In genomic region chrX:102189581-102189980, GRCm38 (mm10) we compare ENCODE assay signal across 7 mouse cellular contexts. TPM values are rescaled to one million over a fixed set of nuclear protein-coding genes. Genes with fewer than 3 reads are reported as not detected.
DNase-seq lines count a peak whose midpoint lies in the region; ATAC-seq and TF ChIP-seq lines count a peak whose summit lies in the region.

No protein-coding gene starts in this region.

- peaks cover 13% of the 10 kb centered on the region; the same call in 1 of the 2 replicates for H3K36me3 ChIP-seq in heart, postnatal 0 days (replicated peaks; ENCODE audit: control insufficient read depth, insufficient read depth, low read length)
- peaks cover 31% of the 10 kb centered on the region for H3K36me3 ChIP-seq in G1E (replicated peaks)
- H3K36me3 ChIP-seq in erythroblast, embryonic 14.5 days (ENCODE audit: control insufficient read depth) = peaks cover 31% of the 10 kb centered on the region
- H3K36me3 ChIP-seq in liver, postnatal 0 days (replicated peaks; ENCODE audit: insufficient read depth, low read length) = peaks cover 12% of the 10 kb centered on the region

- TF ChIP-seq CTCF in heart, postnatal 0 days (IDR thresholded peaks at IDR 0.05; ENCODE audit: low read depth) = no peak
- TF ChIP-seq CTCF in G1E (IDR thresholded peaks at IDR 0.05; ENCODE audit: low read depth, low read length) = no peak
- no peak for TF ChIP-seq CTCF in liver, postnatal 0 days (IDR thresholded peaks at IDR 0.05; ENCODE audit: low read depth)

- 0 out of 2 replicates have a peak overlapping the region, but pooled peaks have one; percentile 39 for H3K4me2 ChIP-seq in heart, postnatal 0 days (ENCODE audit: low read depth, low read length)
- H3K4me2 ChIP-seq in liver, postnatal 0 days (ENCODE audit: low read depth, low read length) = peak overlapping the region; percentile 73

- no peaks in the 10 kb centered on the region for H3K4me1 ChIP-seq in heart, postnatal 0 days (ENCODE audit: control insufficient read depth, insufficient read depth)
- H3K4me1 ChIP-seq in G1E (ENCODE audit: insufficient read depth, low read depth, low read length) = peaks cover 7% of the 10 kb centered on the region
- peaks cover 24% of the 10 kb centered on the region for H3K4me1 ChIP-seq in erythroblast, embryonic 14.5 days (ENCODE audit: control insufficient read depth)
- H3K4me1 ChIP-seq in liver, postnatal 0 days (ENCODE audit: insufficient read depth) = no peaks in the 10 kb centered on the region

- no peak overlapping the region for H3K27ac ChIP-seq in heart, postnatal 0 days (ENCODE audit: low read depth)
- H3K27ac ChIP-seq in liver, postnatal 0 days (ENCODE audit: low read depth) = no peak overlapping the region

- H3K27me3 ChIP-seq in heart, postnatal 0 days (ENCODE audit: control insufficient read depth, insufficient read depth, low read length) = no peaks in the 10 kb centered on the region
- peaks cover 10% of the 10 kb centered on the region; the same call in 1 of the 2 replicates for H3K27me3 ChIP-seq in G1E (ENCODE audit: insufficient read depth, low read length)
- H3K27me3 ChIP-seq in erythroblast, embryonic 14.5 days (ENCODE audit: control insufficient read depth) = peaks cover 9% of the 10 kb centered on the region
- H3K27me3 ChIP-seq in liver, postnatal 0 days (ENCODE audit: insufficient read depth, low read length) = peaks cover 3% of the 10 kb centered on the region; the same call in 1 of the 2 replicates

- H3K9me3 ChIP-seq in heart, postnatal 0 days (replicated peaks; ENCODE audit: control insufficient read depth, low read length) = no peaks in the 10 kb centered on the region
- no peaks in the 10 kb centered on the region for H3K9me3 ChIP-seq in G1E (replicated peaks)
- no peaks in the 10 kb centered on the region; the same call in 1 of the 2 replicates for H3K9me3 ChIP-seq in erythroblast, embryonic 14.5 days (ENCODE audit: control insufficient read depth, low read length)
- no peaks in the 10 kb centered on the region for H3K9me3 ChIP-seq in liver, postnatal 0 days (ENCODE audit: low read length)

- 44% methylated on average over 5 of the region's 5 CpGs for WGBS in heart, postnatal 0 days
- 49% methylated on average over 5 of the region's 5 CpGs for WGBS in liver, postnatal 0 days (ENCODE audit: insufficient replicate concordance)

- no peak overlapping the region for H3K9ac ChIP-seq in heart, postnatal 0 days (replicated peaks; ENCODE audit: low read depth, low read length)
- no peak overlapping the region for H3K9ac ChIP-seq in liver, postnatal 0 days (replicated peaks)

- intact Hi-C loops in heart, postnatal 10 days (cut with DNase I) = loop anchor here (2.0 to 10.0 kb wide), 3 partner anchors 33 to 235 kb away; partner anchors contain the start of gene Ercc6l
- intact Hi-C loops in gastrocnemius, postnatal 14 days (cut with DNase I; ENCODE audit: low total_unique reads) = no loop called here

- no peak for TF ChIP-seq EP300 in heart, postnatal 0 days (IDR thresholded peaks at IDR 0.05; ENCODE audit: low read depth)
- TF ChIP-seq EP300 in liver, postnatal 0 days (IDR thresholded peaks at IDR 0.05; ENCODE audit: low read depth) = no peak

- DNase-seq in heart, postnatal 0 days (ENCODE audit: low spot score) = no peak
- no peak for DNase-seq in heart, postnatal 10 days
- DNase-seq in G1E (ENCODE audit: low spot score) = no peak
- no peak for DNase-seq in liver, postnatal 0 days
- DNase-seq in gastrocnemius, postnatal 14 days = no peak
- no peak for DNase-seq in kidney, adult 9 months

- H3K4me3 ChIP-seq in heart, postnatal 0 days (ENCODE audit: low read depth, low read length) = 0 out of 2 replicates have a peak overlapping the region, but pooled peaks have one; percentile 58
- H3K4me3 ChIP-seq in G1E (ENCODE audit: low read depth, low read length) = peak overlapping the region; percentile 80; the same call in 1 of the 2 replicates
- peak overlapping the region; percentile 74 for H3K4me3 ChIP-seq in erythroblast, embryonic 14.5 days (replicated peaks)
- peak overlapping the region; percentile 64; the same call in 1 of the 2 replicates for H3K4me3 ChIP-seq in liver, postnatal 0 days (ENCODE audit: low read depth, low read length)

- ATAC-seq in heart, postnatal 0 days (ENCODE audit: insufficient read depth, low read depth) = no peak
- no peak for ATAC-seq in G1E (ENCODE audit: extremely low read depth, insufficient number of reproducible peaks, low FRiP score, poor library complexity, severe bottlenecking)
- ATAC-seq in liver, postnatal 0 days = no peak

RNA-seq across cellular contexts. Expression of gene Rps4x, which starts 0.4 kb away (rescaled TPM):
- 985 and 1,055 TPM in 2 replicates for total RNA-seq in heart, postnatal 0 days (2014; rRNA removed; ENCODE audit: low replicate concordance)
- polyA plus RNA-seq in heart, postnatal 0 days (2015; fragmentation: Nextera tagmentation; extraction: Ambion mirVana) = 388 and 415 TPM in 2 replicates
- total RNA-seq in heart, postnatal 10 days (2021) = 1,000 to 10,000 TPM; 1,009 to 1,019 TPM
- total RNA-seq in G1E (2014; fragmentation: Nextera tagmentation) (991 and 1,040 TPM in 2 replicates), G1E (2017) (2,960 and 3,116 TPM in 2 replicates)
- polyA plus RNA-seq in G1E (2012) = 161 and 175 TPM in 2 replicates
- 13.5 and 14.4 TPM in 2 replicates for polyA plus RNA-seq in erythroblast, embryonic 14.5 days (2012)
- polyA plus RNA-seq in liver, postnatal 0 days (2015; fragmentation: Nextera tagmentation; extraction: Ambion mirVana) = 413 and 415 TPM in 2 replicates
- 100 to 1,000 TPM; 766 to 779 TPM for total RNA-seq in gastrocnemius, postnatal 14 days (2021)

RNA-seq across cellular contexts. Expression of gene Ercc6l, which starts 32.7 kb away (rescaled TPM):
- total RNA-seq in heart, postnatal 0 days (2014; rRNA removed; ENCODE audit: low replicate concordance) = 3.7 and 4.9 TPM in 2 replicates
- 1.3 and 1.8 TPM in 2 replicates for polyA plus RNA-seq in heart, postnatal 0 days (2015; fragmentation: Nextera tagmentation; extraction: Ambion mirVana)
- total RNA-seq in heart, postnatal 10 days (2021) = 1 to 10 TPM; 2.4 to 2.5 TPM
- total RNA-seq in G1E (2014; fragmentation: Nextera tagmentation) = 20.7 and 22.0 TPM in 2 replicates
- 36.0 and 40.9 TPM in 2 replicates for total RNA-seq in G1E (2017)
- polyA plus RNA-seq in G1E (2012) = 0.80 and 1.2 TPM in 2 replicates
- 0.09 and 0.20 TPM in 2 replicates for polyA plus RNA-seq in erythroblast, embryonic 14.5 days (2012)
- 2.5 and 3.2 TPM in 2 replicates for polyA plus RNA-seq in liver, postnatal 0 days (2015; fragmentation: Nextera tagmentation; extraction: Ambion mirVana)
- under 1 TPM; 0.69 to 0.88 TPM for total RNA-seq in gastrocnemius, postnatal 14 days (2021)
